In the genomic region with DNA sequence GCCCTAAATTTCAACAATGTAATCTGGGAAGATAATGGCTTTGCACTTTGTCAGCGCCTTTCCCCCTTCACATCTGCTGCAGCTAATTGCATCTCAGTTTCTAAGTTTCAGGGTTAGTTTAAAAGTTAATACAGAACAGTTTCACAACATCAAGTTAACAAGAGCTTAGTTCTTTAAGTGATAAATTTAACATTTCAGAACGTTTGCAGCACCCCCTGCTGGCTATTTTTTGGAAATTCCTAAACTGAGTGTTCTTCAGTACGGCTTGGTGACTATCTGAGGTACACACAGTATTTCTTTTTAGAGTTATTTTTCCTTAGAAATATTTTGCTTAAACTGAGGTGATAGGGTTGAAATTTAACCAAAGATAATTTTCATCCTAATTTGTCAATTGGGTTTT, we compare ENCODE assay signal across 8 mouse cellular contexts.
DNase-seq lines count a peak whose midpoint lies in the region; ATAC-seq lines count a peak whose summit lies in the region.
"Had no signal": no experiment of that assay in that cellular context is flagged by ENCODE, and none has a peak within 500 bp of the region (broad histone marks: within the 10 kb centered on the region; RNA-seq: fewer than 3 reads in every experiment).

No protein-coding gene starts in this region.

- H3K9me3 ChIP-seq in embryonic facial prominence, embryonic 14.5 days (ENCODE audit: control insufficient read depth, low read length) = no peaks in the 10 kb centered on the region
- H3K9me3 ChIP-seq: lung, embryonic 15.5 days had no signal

- no peak overlapping the region for H3K9ac ChIP-seq in embryonic facial prominence, embryonic 14.5 days (ENCODE audit: low read depth, low read length)
- H3K9ac ChIP-seq: lung, embryonic 15.5 days had no signal

- H3K4me2 ChIP-seq in embryonic facial prominence, embryonic 14.5 days (ENCODE audit: low read depth, low read length) = no peak overlapping the region
- H3K4me2 ChIP-seq: lung, embryonic 15.5 days had no signal

- no peaks in the 10 kb centered on the region for H3K27me3 ChIP-seq in embryonic facial prominence, embryonic 14.5 days (replicated peaks; ENCODE audit: control insufficient read depth, insufficient read depth, low read length)
- H3K27me3 ChIP-seq: lung, embryonic 15.5 days had no signal

- 0 out of 2 replicates have a peak, but pooled peaks cover 5% of the 10 kb centered on the region for H3K36me3 ChIP-seq in embryonic facial prominence, embryonic 14.5 days (ENCODE audit: control insufficient read depth, insufficient read depth, low read length)

- no peak for ATAC-seq in embryonic facial prominence, embryonic 14.5 days (ENCODE audit: low read depth)

- intact Hi-C loops in left cerebral cortex, postnatal 25 days (cut with DNase I) = loop anchor here (2.0 to 10.0 kb wide), 2 partner anchors 168 to 818 kb away; no protein-coding TSS in a partner anchor

- WGBS in embryonic facial prominence, embryonic 14.5 days = 31% methylated on average over 3 of the region's 3 CpGs

- H3K4me1 ChIP-seq in embryonic facial prominence, embryonic 14.5 days (ENCODE audit: control insufficient read depth, insufficient read depth, low read length) = no peaks in the 10 kb centered on the region
- H3K4me1 ChIP-seq: lung, embryonic 15.5 days had no signal

- H3K27ac ChIP-seq in embryonic facial prominence, embryonic 14.5 days (replicated peaks; ENCODE audit: low read depth, low read length) = no peak overlapping the region
- H3K27ac ChIP-seq: lung, embryonic 15.5 days had no signal

- DNase-seq in layer of hippocampus, adult 11-12 months (ENCODE audit: low spot score) = peak; percentile 77
- no peak for DNase-seq in layer of hippocampus, adult 9-11 months
- peak; percentile 35 for DNase-seq in ES-CJ7 (ENCODE audit: low read depth, low spot score)
- peak; percentile 42 for DNase-seq in adrenal gland, adult 2 months
- DNase-seq in embryonic facial prominence, embryonic 14.5 days (ENCODE audit: low spot score) = peak; percentile 52
- peak; percentile 50 to 78 for DNase-seq in left cerebral cortex, postnatal 25 days (ENCODE audit: low spot score in 2 of 2)
- DNase-seq in right cerebral cortex, postnatal 4 days = peak; percentile 74

- H3K4me3 ChIP-seq in embryonic facial prominence, embryonic 14.5 days (ENCODE audit: low read depth, low read length) = no peak overlapping the region
- H3K4me3 ChIP-seq: lung, embryonic 15.5 days had no signal
